Mouse (Mus musculus) embryo, embryonic 11 days (tissue): ENCODE measurements at regions not wholly inside any gene's neighbourhood (a gene's known extent, or its start where the extent isn't known, plus 50 kb on each side); places are given as distances from the start of the nearest gene placed in this dataset.
A peak's percentile ranks its signal among the peaks of the same experiment; 100 is the strongest.

ENCODE experiments used
- DNase-seq: peaks from one replicate; pipeline ENCODE4 v3.0.0-alpha.2; 2015

GRCm38 (mm10) chrX:161487691-161488090 is 200.4 kb downstream of the Gm15262 start:
- DNase-seq, result no peak

DNA sequence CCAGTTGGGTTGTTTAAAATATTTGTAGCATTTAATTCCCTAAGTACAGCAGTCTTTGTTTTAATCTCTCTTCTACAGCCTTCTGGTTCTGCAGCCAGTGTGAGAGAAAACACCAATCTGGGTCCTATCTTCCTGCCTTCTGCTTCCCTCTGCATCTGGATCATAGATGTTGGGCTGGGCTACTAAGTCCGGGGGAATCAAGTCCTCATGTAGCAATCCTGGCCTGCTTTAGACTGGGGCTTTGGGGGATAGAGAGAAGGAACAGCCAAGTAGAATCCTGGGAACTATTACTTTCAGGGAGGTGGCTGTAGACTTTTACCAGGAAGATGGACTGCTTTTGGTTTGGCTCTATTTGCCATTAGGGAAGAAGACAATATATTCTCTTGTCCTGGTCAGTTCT is 205.5 kb upstream of the Rai2 start:
- no peak for DNase-seq

DNA sequence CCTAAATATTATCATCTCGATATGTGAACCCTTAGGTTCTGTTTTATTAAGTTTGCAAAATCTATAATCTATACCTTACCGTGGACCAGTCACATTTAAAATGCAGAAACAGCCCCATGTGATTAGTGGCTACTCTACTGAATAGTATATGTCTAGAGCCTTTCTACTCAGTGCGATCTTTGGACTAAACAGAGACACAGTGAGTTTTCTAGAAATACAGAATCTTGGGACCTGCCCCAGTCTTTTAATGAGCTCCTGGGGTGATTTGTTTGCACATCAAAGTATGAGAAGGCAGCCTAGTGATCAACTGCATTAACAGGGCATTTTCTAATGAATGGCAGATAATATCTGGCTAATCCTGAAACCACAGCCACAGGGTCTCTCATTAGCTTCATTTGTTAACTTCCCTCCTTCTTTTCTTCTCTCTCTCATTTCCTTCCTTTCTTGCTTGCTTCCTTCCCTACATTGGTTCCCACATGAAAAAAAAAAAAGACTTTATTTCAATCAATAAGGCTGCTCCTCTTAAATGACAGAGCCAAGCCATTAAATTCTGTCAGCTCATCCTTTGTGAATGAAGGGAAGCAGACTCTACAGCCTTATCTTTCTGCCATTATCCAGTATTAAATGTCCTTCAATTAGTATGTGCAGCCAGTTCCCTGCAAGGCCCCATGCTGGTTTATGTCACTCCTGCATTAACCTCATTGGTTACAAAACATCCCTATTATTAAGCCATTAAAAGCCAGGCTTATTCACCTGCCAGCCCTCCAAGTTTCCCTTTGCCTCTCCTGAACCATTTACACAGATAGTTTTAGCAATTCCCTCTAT is 193.2 kb upstream of the Rai2 start:
- DNase-seq, result no peak

DNA sequence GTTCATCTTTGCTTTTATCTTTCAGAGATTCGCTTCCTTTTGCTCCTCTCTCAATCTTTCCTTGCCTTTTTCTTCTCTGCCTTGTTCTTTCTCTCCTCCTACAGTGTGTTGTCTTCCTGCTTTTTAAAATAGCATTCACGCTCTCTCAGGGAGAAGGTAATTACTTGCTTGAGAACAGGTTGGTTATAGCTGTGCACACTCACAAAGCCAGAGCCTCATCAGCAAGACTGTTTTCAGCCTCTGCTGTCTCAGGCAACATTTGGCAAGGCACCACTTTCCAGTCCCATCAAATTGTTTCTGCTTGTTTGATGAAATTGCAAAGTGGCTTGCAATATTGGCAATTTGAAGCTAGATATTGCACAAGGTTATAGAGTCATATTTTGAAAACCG is 192.6 kb upstream of the Rai2 start:
- no peak for DNase-seq

GRCm38 (mm10) chrX:161537290-161537689 is 179.6 kb upstream of the Rai2 start:
- no peak for DNase-seq

DNA sequence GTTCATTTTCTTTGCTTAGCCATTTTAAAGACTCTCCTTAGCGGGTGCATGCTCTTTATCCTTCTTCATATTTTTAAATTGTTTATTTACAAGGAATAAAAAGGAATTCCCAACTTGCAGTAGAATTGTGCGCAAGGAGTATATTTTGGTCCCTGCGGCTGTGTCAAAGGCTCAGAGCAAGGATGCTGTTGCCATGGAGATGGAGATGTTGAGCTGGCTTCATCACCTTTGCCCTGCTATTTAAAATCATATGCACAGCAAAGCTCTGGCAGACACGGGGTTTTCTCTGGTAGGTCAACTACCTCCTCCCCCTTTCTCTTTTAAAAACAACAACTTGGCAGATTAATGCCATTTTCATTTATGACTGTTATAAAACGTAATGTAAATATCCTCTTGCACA is 160.0 kb upstream of the Rai2 start:
- peak; percentile 37 for DNase-seq

- no peak for DNase-seq
Measured at GRCm38 (mm10) chrX:161558511-161558910, 158.4 kb upstream of the Rai2 start.

DNA sequence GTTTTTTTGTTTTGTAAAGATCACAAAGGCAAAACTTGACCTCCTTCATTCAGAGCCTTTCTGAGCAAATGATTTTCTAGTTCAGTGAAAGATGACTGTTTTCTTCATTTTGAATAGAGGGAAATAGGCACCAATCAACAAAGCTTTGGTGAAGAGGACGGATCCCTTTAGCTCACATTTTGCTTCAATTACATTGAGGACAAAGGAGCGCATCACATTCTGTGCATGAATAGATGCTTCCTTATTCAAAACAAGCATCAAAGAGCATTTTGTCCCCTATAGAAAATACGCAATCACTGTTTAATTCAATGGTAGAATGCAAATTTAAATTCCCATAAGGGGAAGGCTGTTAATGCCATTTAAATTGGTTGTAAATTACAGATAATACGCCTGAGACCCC is 150.4 kb upstream of the Rai2 start:
- no peak for DNase-seq

- no peak for DNase-seq
Measured at GRCm38 (mm10) chrX:161582019-161582659, 134.7 kb upstream of the Rai2 start.

DNA sequence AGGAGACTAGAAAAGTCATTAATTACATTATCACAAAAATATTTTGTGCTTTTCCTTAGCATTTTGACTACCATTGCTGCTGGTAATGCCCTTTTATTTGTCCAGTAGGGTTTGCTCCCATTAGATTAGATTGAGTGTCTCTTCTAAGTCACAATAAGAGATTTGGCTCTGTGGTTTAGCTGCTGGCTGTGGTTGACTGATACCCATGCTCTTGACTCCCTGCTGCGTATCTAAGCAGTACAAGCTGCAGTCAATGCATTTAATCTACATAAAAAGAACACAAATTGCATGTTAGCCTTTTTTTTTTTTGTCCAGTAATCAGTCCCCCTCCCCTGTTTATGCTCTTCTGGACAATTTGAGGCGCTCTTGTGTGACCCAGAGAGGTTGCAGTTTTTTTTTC is 133.0 kb upstream of the Rai2 start:
- DNase-seq, result no peak

GRCm38 (mm10) chrX:161633869-161634268 is 83.0 kb upstream of the Rai2 start:
- DNase-seq, result no peak

- DNase-seq, result no peak
Measured at GRCm38 (mm10) chrX:161634342-161634741, 82.5 kb upstream of the Rai2 start.

DNA sequence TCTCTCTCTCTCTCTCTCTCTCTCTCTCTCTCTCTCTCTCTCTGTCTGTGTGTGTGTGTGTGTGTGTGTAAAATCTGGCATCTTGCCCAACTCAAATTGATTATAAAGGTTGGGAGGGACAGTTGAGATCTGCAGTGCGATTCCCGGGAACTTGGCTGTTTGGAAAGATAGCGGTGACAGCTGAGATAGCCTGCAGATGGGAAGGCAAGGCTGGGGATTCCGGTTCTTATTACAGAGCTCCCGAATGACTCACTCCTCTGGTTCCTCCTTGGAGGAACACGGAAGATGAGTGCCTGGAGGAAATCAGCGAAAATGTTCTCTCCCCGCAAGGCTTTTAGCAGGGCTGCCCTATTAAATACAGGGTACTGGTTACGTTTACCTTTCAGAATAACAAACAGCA is 81.2 kb upstream of the Rai2 start:
- no peak for DNase-seq

GRCm38 (mm10) chrX:161653106-161653505 is 63.8 kb upstream of the Rai2 start:
- no peak for DNase-seq

- DNase-seq, result no peak
Measured at GRCm38 (mm10) chrX:161660106-161660505, 56.8 kb upstream of the Rai2 start.

DNA sequence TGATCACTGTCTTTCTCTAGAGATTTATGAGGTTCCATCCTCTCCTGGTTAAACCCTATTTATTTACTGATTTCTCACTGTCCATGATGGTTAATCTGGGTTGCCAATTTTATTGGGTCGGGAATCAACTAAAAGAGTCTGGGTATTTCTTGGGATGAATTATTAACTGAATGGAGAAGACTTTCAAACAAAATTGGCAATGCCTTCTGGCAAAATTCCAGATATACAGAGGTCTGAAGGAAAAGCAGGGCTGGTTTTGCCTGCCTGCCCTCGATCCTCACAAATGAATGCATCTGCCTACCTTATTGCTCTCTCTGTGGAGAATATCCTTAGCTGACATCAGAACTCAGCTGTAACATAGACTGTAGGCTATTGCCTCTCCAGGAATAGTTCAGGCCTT is 54.9 kb upstream of the Rai2 start:
- DNase-seq, result no peak
